Mouse (Mus musculus): ENCODE measurements at regions not wholly inside any gene's neighbourhood (a gene's known extent, or its start where the extent isn't known, plus 50 kb on each side); places are given as distances from the start of the nearest gene placed in this dataset.
A peak's percentile ranks its signal among the peaks of the same experiment; 100 is the strongest.

- H3K4me3 ChIP-seq = no peak overlapping the region
- DNase-seq (ENCODE audit: extremely low spot score in 1 of 2, low spot score in 2 of 2) = no peak
- H3K27ac ChIP-seq = peak overlapping the region; percentile 66; the same call in 1 of the 2 replicates
- no peak for TF ChIP-seq CTCF (IDR thresholded peaks at IDR 0.05)
- intact Hi-C loops (cut with DNase I) = no loop called here
Measured at GRCm38 (mm10) chr17:84009966-84010365, 162.2 kb upstream of the Haao start.

- no peak overlapping the region for H3K4me3 ChIP-seq
- no peak for TF ChIP-seq CTCF (IDR thresholded peaks at IDR 0.05)
- H3K27ac ChIP-seq = peak overlapping the region; percentile 66
- intact Hi-C loops (cut with DNase I) = no loop called here
- peak in 1 of 2 experiments; percentile 44 for DNase-seq (ENCODE audit: extremely low spot score in 1 of 2, low spot score in 2 of 2)
Measured at GRCm38 (mm10) chr17:84009194-84009593, 161.4 kb upstream of the Haao start.

- H3K27ac ChIP-seq = peak overlapping the region; percentile 54; the same call in 1 of the 2 replicates
- intact Hi-C loops (cut with DNase I) = no loop called here
- no peak for DNase-seq (ENCODE audit: extremely low spot score in 1 of 2, low spot score in 2 of 2)
- no peak for TF ChIP-seq CTCF (IDR thresholded peaks at IDR 0.05)
- H3K4me3 ChIP-seq = no peak overlapping the region
Measured at GRCm38 (mm10) chr17:84008682-84009052, 160.9 kb upstream of the Haao start.

GRCm38 (mm10) chr17:84008035-84008681, 160.4 kb upstream of the Haao start:
- Histone ChIP-seq H3K27ac (no peak overlapping the region), H3K4me3 (no peak overlapping the region)
- DNase-seq (ENCODE audit: extremely low spot score in 1 of 2, low spot score in 2 of 2) = no peak
- no peak; the same call in 1 of the 2 replicates for TF ChIP-seq CTCF (IDR thresholded peaks at IDR 0.05)
- intact Hi-C loops (cut with DNase I) = no loop called here

GRCm38 (mm10) chr17:84006748-84007147, 159.0 kb upstream of the Haao start:
- no peak for TF ChIP-seq CTCF (IDR thresholded peaks at IDR 0.05)
- H3K4me3 ChIP-seq = no peak overlapping the region
- intact Hi-C loops (cut with DNase I) = no loop called here
- no peak overlapping the region for H3K27ac ChIP-seq
- no peak for DNase-seq (ENCODE audit: extremely low spot score in 1 of 2, low spot score in 2 of 2)

GRCm38 (mm10) chr17:84004237-84004636, 156.5 kb upstream of the Haao start:
- intact Hi-C loops (cut with DNase I) = no loop called here
- Histone ChIP-seq H3K4me3 (no peak overlapping the region), H3K27ac (no peak overlapping the region)
- DNase-seq (ENCODE audit: extremely low spot score in 1 of 2, low spot score in 2 of 2) = no peak
- TF ChIP-seq CTCF (IDR thresholded peaks at IDR 0.05) = no peak

- no peak overlapping the region for H3K4me3 ChIP-seq
- DNase-seq (ENCODE audit: extremely low spot score in 1 of 2, low spot score in 2 of 2) = no peak
- TF ChIP-seq CTCF (IDR thresholded peaks at IDR 0.05) = no peak
- no peak overlapping the region for H3K27ac ChIP-seq
- intact Hi-C loops (cut with DNase I) = no loop called here
Measured at GRCm38 (mm10) chr17:84003489-84004234, 155.9 kb upstream of the Haao start.

GRCm38 (mm10) chr17:84002939-84003338, 155.2 kb upstream of the Haao start:
- intact Hi-C loops (cut with DNase I) = no loop called here
- no peak for TF ChIP-seq CTCF (IDR thresholded peaks at IDR 0.05)

GRCm38 (mm10) chr17:84002327-84002726, 154.6 kb upstream of the Haao start:
- intact Hi-C loops (cut with DNase I) = no loop called here
- Histone ChIP-seq H3K4me3 (no peak overlapping the region), H3K27ac (no peak overlapping the region)
- DNase-seq (ENCODE audit: extremely low spot score in 1 of 2, low spot score in 2 of 2) = no peak
- no peak for TF ChIP-seq CTCF (IDR thresholded peaks at IDR 0.05)

More at GRCm38 (mm10) chr17:84002939-84003338, 155.2 kb upstream of the Haao start:
- DNase-seq (ENCODE audit: extremely low spot score in 1 of 2, low spot score in 2 of 2) = no peak
- no peak overlapping the region for H3K4me3 ChIP-seq
- H3K27ac ChIP-seq = no peak overlapping the region

GRCm38 (mm10) chr17:84000115-84000514, 152.4 kb upstream of the Haao start:
- no peak for DNase-seq (ENCODE audit: extremely low spot score in 1 of 2, low spot score in 2 of 2)
- H3K4me3 ChIP-seq = no peak overlapping the region
- H3K27ac ChIP-seq = no peak overlapping the region
- TF ChIP-seq CTCF (IDR thresholded peaks at IDR 0.05) = no peak
- intact Hi-C loops (cut with DNase I) = no loop called here

- intact Hi-C loops (cut with DNase I) = no loop called here
- Histone ChIP-seq H3K27ac (no peak overlapping the region), H3K4me3 (no peak overlapping the region)
Measured at GRCm38 (mm10) chr17:83998972-83999545, 151.3 kb upstream of the Haao start.

GRCm38 (mm10) chr17:83998341-83998740, 150.6 kb upstream of the Haao start:
- H3K27ac ChIP-seq = no peak overlapping the region
- intact Hi-C loops (cut with DNase I) = no loop called here
- H3K4me3 ChIP-seq = no peak overlapping the region
- TF ChIP-seq CTCF (IDR thresholded peaks at IDR 0.05) = no peak
- no peak for DNase-seq (ENCODE audit: extremely low spot score in 1 of 2, low spot score in 2 of 2)

More at GRCm38 (mm10) chr17:83998972-83999545, 151.3 kb upstream of the Haao start:
- no peak for TF ChIP-seq CTCF (IDR thresholded peaks at IDR 0.05)
- DNase-seq (ENCODE audit: extremely low spot score in 1 of 2, low spot score in 2 of 2) = no peak

Data from left cerebral cortex, adult 2 months (tissue).